Mouse (Mus musculus): ENCODE measurements at regions not wholly inside any gene's neighbourhood (a gene's known extent, or its start where the extent isn't known, plus 50 kb on each side); places are given as distances from the start of the nearest gene placed in this dataset.

DNA sequence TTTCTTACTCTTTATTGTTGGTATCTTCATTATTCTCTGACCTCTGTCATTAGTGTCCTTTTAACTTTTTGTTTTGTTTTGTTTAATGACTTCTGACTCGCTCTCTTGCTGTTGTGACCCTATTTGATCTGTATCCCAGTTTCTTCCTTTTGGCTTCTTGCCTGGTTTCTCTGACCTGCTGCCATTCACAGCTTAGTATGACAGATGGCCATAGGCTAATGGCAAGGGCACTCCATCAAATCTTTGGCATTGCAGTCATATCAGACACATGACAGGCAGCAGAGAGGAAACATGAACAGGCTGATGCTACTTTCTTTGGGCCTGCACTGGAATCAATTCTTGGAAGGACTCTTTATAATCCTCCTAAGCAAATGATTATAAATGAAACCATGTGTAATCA lies 106.3 kb upstream of the Man1a start:
- WGBS = 39% methylated on average over 1 of the region's 1 CpGs

DNA sequence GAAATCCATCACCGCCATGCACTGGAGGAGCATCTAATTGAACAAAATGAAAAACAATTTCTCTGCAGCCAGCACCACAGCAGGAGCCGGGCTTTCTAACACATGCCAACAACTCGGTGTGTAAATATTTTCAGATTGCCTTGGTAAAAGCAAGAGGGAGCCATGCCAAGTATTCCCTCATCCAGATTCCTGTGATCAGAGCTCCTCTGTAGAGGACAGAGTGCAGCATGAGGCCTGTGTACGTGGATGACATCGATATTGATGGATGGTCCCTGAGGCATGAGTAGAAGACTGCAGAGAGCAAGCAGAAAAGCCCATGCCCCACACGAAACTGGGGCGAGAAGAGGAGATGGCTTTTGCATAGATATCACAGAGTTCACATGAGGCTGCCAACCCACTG lies 92.9 kb upstream of the Man1a start:
- Histone ChIP-seq H3K27me3 (ENCODE audit: control insufficient read depth, insufficient read depth, low read length) (no peaks in the 10 kb centered on the region), H3K4me1 (ENCODE audit: control insufficient read depth, insufficient read depth, insufficient read length, low read length) (no peaks in the 10 kb centered on the region), H3K4me3 (ENCODE audit: low read depth, low read length) (no peak overlapping the region), H3K27ac (ENCODE audit: insufficient read depth, low read depth, low read length) (no peak overlapping the region), H3K36me3 (ENCODE audit: control insufficient read depth, insufficient read depth, low read length) (no peaks in the 10 kb centered on the region)
- WGBS = 36% methylated on average over 7 of the region's 7 CpGs
- no peak for TF ChIP-seq POLR2A (IDR thresholded peaks at IDR 0.05; ENCODE audit: low read depth, low read length)

More for the DNA sequence above, 106.3 kb upstream of the Man1a start:
- no peak overlapping the region for H3K27ac ChIP-seq (ENCODE audit: insufficient read depth, low read depth, low read length)
- H3K27me3 ChIP-seq (ENCODE audit: control insufficient read depth, insufficient read depth, low read length) = no peaks in the 10 kb centered on the region
- H3K36me3 ChIP-seq (ENCODE audit: control insufficient read depth, insufficient read depth, low read length) = no peaks in the 10 kb centered on the region
- H3K4me3 ChIP-seq (ENCODE audit: low read depth, low read length) = no peak overlapping the region
- no peak for TF ChIP-seq CTCF (IDR thresholded peaks at IDR 0.05; ENCODE audit: extremely low read depth, insufficient read length, insufficient replicate concordance, low read depth, low read length)
- no peak for TF ChIP-seq POLR2A (IDR thresholded peaks at IDR 0.05; ENCODE audit: low read depth, low read length)
- H3K4me1 ChIP-seq (ENCODE audit: control insufficient read depth, insufficient read depth, insufficient read length, low read length) = peaks cover 2% of the 10 kb centered on the region; the same call in 1 of the 2 replicates

DNA sequence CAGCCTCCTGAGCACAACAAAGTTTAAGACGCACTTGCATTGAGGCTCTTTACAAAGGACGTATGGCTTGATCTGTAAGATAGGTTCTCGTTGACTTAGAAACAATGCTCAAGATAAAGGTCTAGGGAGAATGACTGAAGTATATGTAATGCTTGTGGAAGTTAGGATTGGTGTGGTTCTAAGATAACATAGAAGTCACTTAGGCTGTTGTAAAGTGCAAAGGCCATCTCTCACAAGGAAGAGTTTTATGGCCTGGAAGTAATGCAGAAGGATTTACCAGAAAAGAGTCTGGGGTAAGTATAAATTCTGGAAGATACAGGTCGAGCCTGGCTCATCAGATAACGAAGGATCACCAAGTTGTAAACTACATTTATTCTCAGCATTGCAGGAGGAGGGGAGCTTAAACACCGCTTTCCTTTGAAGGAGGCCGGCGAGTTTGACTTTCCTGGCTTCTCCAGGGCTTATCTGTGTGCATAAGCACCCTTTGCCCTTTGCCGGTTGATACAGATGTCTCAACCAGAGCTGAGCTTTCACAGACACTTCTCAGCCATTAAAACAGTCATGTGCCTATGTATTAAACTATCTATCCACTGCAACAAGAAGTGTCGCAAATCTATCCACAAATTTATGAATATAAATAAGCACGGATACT lies 84.8 kb upstream of the Man1a start:
- Histone ChIP-seq H3K4me1 (ENCODE audit: control insufficient read depth, insufficient read depth, insufficient read length, low read length) (peaks cover 6% of the 10 kb centered on the region; the same call in 1 of the 2 replicates), H3K27ac (ENCODE audit: insufficient read depth, low read depth, low read length) (peak overlapping the region; percentile 80), H3K4me3 (ENCODE audit: low read depth, low read length) (no peak overlapping the region), H3K36me3 (ENCODE audit: control insufficient read depth, insufficient read depth, low read length) (no peaks in the 10 kb centered on the region), H3K27me3 (ENCODE audit: control insufficient read depth, insufficient read depth, low read length) (no peaks in the 10 kb centered on the region)
- 23% methylated on average over 11 of the region's 11 CpGs for WGBS
- TF ChIP-seq POLR2A (IDR thresholded peaks at IDR 0.05; ENCODE audit: low read depth, low read length) = no peak
- TF ChIP-seq CTCF (IDR thresholded peaks at IDR 0.05; ENCODE audit: extremely low read depth, insufficient read length, insufficient replicate concordance, low read depth, low read length) = no peak

DNA sequence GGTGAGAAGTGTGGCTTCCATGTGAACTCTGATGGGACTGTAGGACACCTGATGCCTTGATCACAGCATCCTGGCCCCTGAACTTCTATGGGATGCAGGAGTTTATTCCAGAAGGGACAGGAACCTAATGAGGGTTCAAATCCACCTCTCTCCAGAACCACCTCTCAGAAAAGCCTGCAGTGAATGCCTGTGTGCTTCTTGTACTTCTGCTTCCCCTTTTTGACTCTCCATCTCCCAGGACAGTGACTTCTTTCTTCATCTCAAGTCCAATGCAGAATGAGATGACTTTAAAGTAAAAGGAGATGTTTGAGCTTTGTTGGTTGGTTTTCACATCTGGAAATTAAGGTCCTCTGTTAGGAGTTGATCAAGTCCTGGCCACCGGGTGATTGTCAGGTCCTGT lies 77.5 kb upstream of the Man1a start:
- WGBS = 90% methylated on average over 1 of the region's 1 CpGs
- H3K4me1 ChIP-seq (ENCODE audit: control insufficient read depth, insufficient read depth, insufficient read length, low read length) = no peaks in the 10 kb centered on the region
- no peaks in the 10 kb centered on the region for H3K36me3 ChIP-seq (ENCODE audit: control insufficient read depth, insufficient read depth, low read length)
- H3K27me3 ChIP-seq (ENCODE audit: control insufficient read depth, insufficient read depth, low read length) = no peaks in the 10 kb centered on the region
- no peak overlapping the region for H3K27ac ChIP-seq (ENCODE audit: insufficient read depth, low read depth, low read length)
- TF ChIP-seq POLR2A (IDR thresholded peaks at IDR 0.05; ENCODE audit: low read depth, low read length) (no peak), CTCF (IDR thresholded peaks at IDR 0.05; ENCODE audit: extremely low read depth, insufficient read length, insufficient replicate concordance, low read depth, low read length) (no peak)
- no peak overlapping the region for H3K4me3 ChIP-seq (ENCODE audit: low read depth, low read length)

DNA sequence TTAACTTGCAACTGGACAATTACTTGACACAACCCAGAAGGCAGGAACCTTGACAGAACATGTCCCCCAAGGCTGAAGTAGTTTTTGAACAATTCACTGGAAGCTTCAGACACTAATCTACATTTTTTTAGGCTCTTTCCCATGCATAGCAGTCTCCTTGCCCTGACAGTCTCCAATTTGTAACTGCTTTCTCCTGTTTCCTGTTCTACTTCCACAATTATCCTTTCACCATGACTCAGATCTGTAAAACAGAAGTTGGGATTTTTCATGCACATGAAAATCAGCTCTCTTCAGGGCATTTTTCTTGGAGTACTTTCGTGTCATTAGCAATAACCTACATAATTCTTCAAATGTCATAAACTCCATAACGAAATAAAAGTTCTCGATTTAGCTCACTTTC lies 56.2 kb upstream of the Man1a start:
- Histone ChIP-seq H3K4me1 (ENCODE audit: control insufficient read depth, insufficient read depth, insufficient read length, low read length) (no peaks in the 10 kb centered on the region), H3K27me3 (ENCODE audit: control insufficient read depth, insufficient read depth, low read length) (no peaks in the 10 kb centered on the region), H3K4me3 (ENCODE audit: low read depth, low read length) (no peak overlapping the region), H3K27ac (ENCODE audit: insufficient read depth, low read depth, low read length) (no peak overlapping the region), H3K36me3 (ENCODE audit: control insufficient read depth, insufficient read depth, low read length) (no peaks in the 10 kb centered on the region)
- no peak for TF ChIP-seq POLR2A (IDR thresholded peaks at IDR 0.05; ENCODE audit: low read depth, low read length)
- no peak for TF ChIP-seq CTCF (IDR thresholded peaks at IDR 0.05; ENCODE audit: extremely low read depth, insufficient read length, insufficient replicate concordance, low read depth, low read length)
- 87% methylated on average over 3 of the region's 3 CpGs for WGBS

Measured in small intestine, adult 2 months (tissue).